Mouse (Mus musculus) hindbrain, embryonic 12.5 days (tissue): ENCODE results near the gene Grk6. TPM values are rescaled to one million over a fixed set of nuclear protein-coding genes. Genes with fewer than 3 reads are reported as not detected.
"Not testable (repeated sequence)": the region's sequence is repeated elsewhere in the genome, so short reads cannot be mapped to it uniquely, and the experiment has no call there.

Experiments
- ATAC-seq: fragments of 200-750 bp; cut with Nextera tagmentation; 2 replicates; pipeline ENCODE4 v1.8.0; 2017; ENCODE audit warnings: moderate TSS enrichment; ENCODE audit not compliant: low FRiP score
- H3K27ac ChIP-seq: fragments of 300-500 bp; sonication (generic); 2 replicates; pipeline ENCODE4 v1.5.1; 2016; ENCODE audit warnings: mild to moderate bottlenecking
- H3K27me3 ChIP-seq: fragments of 300-500 bp; sonication (generic); 2 replicates; pipeline ENCODE4 v1.6.1; 2016; ENCODE audit warnings: mild to moderate bottlenecking
- H3K36me3 ChIP-seq: fragments of 300-500 bp; sonication (generic); 2 replicates; pipeline ENCODE4 v1.6.1; 2016; ENCODE audit warnings: mild to moderate bottlenecking
- H3K4me1 ChIP-seq: fragments of 300-500 bp; sonication (generic); 2 replicates; pipeline ENCODE4 v1.6.1; 2016
- H3K4me2 ChIP-seq: fragments of 300-500 bp; sonication (generic); replicated peaks from 2 replicates; pipeline ENCODE4 v1.6.1; 2016; ENCODE audit warnings: mild to moderate bottlenecking
- H3K4me3 ChIP-seq: fragments of 300-500 bp; sonication (generic); 2 replicates; pipeline ENCODE4 v1.5.1; 2016; ENCODE audit warnings: mild to moderate bottlenecking
- H3K9ac ChIP-seq: fragments of 300-500 bp; sonication (generic); 2 replicates; pipeline ENCODE4 v1.6.1; 2016; ENCODE audit warnings: mild to moderate bottlenecking, moderate library complexity
- H3K9me3 ChIP-seq: fragments of 300-500 bp; sonication (generic); replicated peaks from 2 replicates; pipeline ENCODE4 v1.6.1; 2016; ENCODE audit warnings: mild to moderate bottlenecking
- WGBS: fragments of 180-500 bp; shearing (Covaris S2); methylation state at CpG from one replicate; pipeline ENCODE4 v1.1.7; 2016; 5-methylcytosine and 5-hydroxymethylcytosine counted together
- polyA plus RNA-seq: library from polyadenylated mRNA; unstranded; fragments of >200 nt; fragmentation: Nextera tagmentation; extraction: Ambion mirVana; gene quantifications from 2 replicates; pipeline ENCODE4 v1.2.1, GENCODE M21; 2016

Gene Grk6
- polyA plus RNA-seq, 1 experiment from 2014 or later, result 54.4 TPM

DNA sequence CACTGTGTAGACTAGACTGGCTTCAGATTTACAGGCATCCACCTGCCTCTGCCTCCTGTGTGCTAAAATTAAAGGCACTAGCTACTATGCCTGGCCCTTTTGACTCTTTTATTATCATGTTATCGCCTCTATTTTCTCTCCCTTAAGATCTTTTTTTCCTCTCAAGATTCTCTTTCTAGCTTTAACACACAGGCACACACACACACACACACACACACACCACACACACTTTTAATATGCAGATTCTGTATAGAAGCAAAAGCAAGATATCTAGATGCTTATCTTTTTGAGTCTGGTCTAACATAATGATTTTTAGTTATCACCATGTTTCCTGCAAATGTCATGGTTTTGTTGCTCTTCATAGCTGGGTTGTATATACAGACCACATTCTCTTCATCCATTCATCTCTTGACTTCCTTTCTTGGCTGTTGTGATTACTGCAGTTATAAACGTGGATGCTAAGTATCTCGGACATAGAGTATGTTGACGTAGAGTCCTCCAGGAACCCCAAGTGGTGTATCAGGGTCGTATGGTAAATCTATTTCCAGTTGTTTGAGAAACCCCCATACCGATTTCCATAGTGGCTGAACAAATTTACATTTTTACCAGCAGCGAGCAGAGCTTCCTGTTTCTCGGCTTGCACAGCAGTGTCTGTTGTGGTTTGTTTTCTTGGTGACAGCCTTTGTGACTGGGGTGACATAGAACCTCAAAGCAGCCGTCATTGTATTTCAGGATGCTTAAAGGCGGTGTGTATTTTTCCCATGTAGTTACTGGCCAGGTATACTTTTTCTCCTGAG lies 12.8 kb upstream of the Grk6 start:
- WGBS, result 75% methylated on average over 10 of the region's 10 CpGs
- Histone ChIP-seq H3K4me2 (no peak overlapping the region), H3K9me3 (0 out of 2 replicates have a peak, but pooled peaks cover 6% of the 10 kb centered on the region), H3K4me1 (no peaks in the 10 kb centered on the region), H3K27me3 (no peaks in the 10 kb centered on the region), H3K36me3 (no peaks in the 10 kb centered on the region), H3K4me3 (no peak overlapping the region), H3K27ac (no peak overlapping the region), H3K9ac (no peak overlapping the region)
- ATAC-seq, result no peak

DNA sequence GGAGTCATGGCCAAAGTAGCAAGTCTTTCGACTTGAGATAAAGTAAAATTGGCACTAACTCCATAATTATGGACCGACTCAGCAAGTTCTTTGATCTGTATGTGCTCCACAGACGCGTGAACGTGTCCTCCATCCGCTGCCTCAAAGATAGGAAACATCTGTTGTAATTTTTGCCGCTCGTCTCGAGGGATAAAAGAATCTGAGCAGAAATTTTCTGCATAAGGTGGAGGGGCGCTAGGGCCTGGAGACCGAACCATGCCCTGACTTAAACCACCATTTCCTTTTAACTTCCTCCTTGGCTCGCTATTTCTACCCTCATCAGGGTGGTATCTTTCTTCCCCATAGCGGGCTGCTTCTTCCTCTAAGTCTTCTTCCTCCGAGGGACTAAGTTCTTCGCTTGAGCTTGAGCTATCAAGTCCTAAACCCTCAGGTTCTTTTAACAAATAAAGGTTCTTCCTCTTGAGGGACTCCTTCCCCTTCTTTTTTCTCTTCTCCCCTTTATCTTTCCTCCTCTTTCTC lies 7.7 kb upstream of the Grk6 start:
- H3K4me2 ChIP-seq, H3K36me3 ChIP-seq, H3K27me3 ChIP-seq, H3K4me3 ChIP-seq, H3K4me1 ChIP-seq, ATAC-seq, H3K9ac ChIP-seq, H3K27ac ChIP-seq: not testable (repeated sequence)
- WGBS, result 86% methylated on average over 15 of the region's 15 CpGs
- H3K9me3 ChIP-seq, result peaks cover 11% of the 10 kb centered on the region

DNA sequence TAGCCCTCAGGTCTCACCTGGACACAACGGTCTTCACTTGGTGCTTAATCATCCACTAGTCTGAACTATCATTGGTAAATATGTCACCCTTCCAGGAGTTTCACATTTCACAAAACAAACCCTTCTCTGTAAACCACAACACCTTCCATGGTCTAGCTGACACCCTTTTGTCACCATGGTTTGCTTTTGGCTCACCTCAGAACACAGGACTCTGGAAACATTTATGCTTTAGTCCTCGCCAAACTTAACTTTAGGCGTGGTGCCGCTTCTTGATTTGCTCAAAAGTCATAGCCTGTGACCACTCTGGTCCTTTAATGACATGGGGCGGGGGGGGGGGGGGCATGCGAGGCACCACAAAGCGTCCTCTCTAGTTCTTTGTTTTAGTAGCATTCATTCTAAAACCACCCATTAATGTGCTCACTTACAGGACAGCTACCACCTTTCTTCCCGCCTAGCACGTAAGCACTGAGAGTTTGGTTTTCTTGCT lies 1.0 kb upstream of the Grk6 start:
- H3K9ac ChIP-seq, result peak overlapping the region; percentile 73; the same call in 1 of the 2 replicates

DNA sequence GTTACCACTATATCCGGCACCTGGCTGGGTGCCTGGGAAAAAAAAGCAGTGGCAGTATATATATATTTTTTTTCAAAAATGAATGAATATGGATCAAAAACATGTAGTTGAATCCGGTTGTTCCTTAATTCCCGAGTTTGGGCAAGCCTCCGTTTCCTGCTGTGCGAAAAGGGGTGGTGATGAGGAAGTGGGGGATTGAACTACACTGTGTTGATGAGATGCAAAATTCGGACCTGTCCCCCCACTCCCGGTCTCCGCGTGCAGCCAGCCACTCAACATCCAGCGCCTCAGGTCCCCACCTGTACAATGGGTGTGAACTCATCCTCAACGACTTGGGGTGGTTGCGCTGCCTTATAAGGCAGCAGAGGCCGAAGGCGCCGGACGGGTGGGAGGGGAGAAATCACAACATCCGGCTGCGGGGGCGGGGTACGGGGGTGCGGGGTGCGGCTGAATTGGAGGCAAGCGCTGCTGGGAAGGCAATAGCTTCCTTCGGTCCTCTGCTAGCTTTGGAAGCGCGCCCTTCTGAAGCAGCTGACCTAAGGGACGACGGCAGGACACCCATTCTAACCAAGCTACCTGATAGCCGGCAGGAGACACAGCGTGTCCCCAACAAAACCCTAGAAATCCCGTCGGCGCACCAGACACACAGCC lies 461 bp upstream of the Grk6 start:
- H3K4me3 ChIP-seq, result peak overlapping the region; percentile 87
- 1% methylated on average over 33 of the region's 33 CpGs for WGBS
- no peaks in the 10 kb centered on the region for H3K9me3 ChIP-seq
- ATAC-seq, result peak; percentile 80
- peak overlapping the region; percentile 96 for H3K27ac ChIP-seq
- H3K36me3 ChIP-seq, result no peaks in the 10 kb centered on the region
- peak overlapping the region; percentile 87 for H3K4me2 ChIP-seq
- peak overlapping the region; percentile 73 for H3K9ac ChIP-seq
- H3K27me3 ChIP-seq, result no peaks in the 10 kb centered on the region
- peaks cover 30% of the 10 kb centered on the region for H3K4me1 ChIP-seq

More for the DNA sequence above, 1.0 kb upstream of the Grk6 start:
- peaks cover 30% of the 10 kb centered on the region for H3K4me1 ChIP-seq
- WGBS, result 48% methylated on average over 9 of the region's 9 CpGs
- H3K9me3 ChIP-seq, result no peaks in the 10 kb centered on the region
- no peak for ATAC-seq
- peak overlapping the region; percentile 96 for H3K27ac ChIP-seq
- H3K4me3 ChIP-seq, result peak overlapping the region; percentile 87
- peak overlapping the region; percentile 87 for H3K4me2 ChIP-seq
- H3K27me3 ChIP-seq, result no peaks in the 10 kb centered on the region
- H3K36me3 ChIP-seq, result no peaks in the 10 kb centered on the region

DNA sequence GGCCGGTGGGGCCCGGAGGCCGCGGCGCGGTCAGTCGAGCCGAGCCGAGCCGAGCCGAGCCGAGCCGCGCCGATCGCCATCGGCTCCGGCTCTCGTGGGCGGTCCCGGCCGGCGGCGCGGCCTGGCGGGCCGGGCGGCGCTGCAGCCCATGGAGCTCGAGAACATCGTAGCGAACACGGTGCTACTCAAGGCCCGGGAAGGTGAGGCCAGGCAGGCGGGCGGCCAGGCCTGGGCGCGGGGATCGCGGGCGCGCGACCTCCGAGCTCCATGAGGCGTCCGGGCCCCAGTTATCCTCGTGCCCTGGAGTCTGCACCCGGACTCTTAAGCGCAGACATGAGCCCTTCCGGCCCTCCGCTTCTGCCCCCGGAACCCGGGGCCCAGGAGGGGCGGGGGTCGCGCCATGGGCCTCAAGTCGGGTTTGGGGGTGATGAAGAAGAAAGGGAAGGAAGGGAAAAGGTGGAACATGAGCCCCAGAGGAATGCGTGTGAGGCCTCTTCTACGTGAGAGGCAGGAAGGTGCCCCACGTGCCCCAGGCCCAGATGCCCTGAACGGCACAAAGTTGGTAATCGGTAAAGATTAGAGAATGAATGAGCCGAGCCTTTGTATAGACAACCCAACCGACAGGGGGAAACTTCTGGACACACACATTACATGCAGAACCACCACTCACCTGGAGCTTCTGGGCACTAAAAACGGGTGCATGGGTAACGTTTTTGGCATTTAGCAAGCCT lies 654 bp downstream of the Grk6 start:
- WGBS, result under 1% methylated on average over 65 of the region's 66 CpGs
- Histone ChIP-seq H3K36me3 (peaks cover 7% of the 10 kb centered on the region), H3K9me3 (no peaks in the 10 kb centered on the region), H3K9ac (peak overlapping the region; percentile 95), H3K27me3 (no peaks in the 10 kb centered on the region), H3K27ac (peak overlapping the region; percentile 96), H3K4me1 (peaks cover 30% of the 10 kb centered on the region), H3K4me2 (peak overlapping the region; percentile 87), H3K4me3 (peak overlapping the region; percentile 87)
- peak; percentile 34 for ATAC-seq

DNA sequence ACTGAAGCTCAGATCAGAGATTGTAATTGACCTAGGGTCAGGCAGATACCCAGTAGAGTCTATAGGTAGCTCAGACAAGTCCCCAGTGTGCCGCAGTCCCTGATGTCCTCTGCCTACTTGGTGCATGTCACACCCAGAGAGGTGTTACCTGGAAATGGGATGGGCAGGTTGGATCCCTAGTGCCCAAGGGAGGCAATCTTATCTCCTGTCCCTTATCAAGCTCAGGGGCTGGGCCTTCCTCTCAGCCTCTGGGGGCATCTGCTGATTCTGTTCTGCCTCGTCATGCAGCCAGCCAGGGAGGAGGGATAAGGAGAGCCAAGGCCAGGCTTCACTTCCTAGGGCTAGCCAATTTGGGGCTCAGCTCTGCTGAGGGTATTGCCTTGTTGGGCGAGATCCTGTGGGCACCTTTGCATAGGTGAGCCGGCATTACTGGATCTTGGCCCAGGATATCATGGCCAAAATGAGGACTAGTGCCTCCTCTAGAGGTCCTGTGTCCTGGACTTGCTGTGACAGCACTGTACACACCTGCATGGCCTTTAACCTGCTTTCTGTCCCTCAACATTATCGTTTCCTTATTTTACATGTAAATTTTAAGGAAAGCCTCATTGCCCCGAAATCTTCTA lies 1.7 kb downstream of the Grk6 start:
- H3K9ac ChIP-seq, result peak overlapping the region; percentile 95
- H3K4me3 ChIP-seq, result peak overlapping the region; percentile 87
- H3K4me2 ChIP-seq, result peak overlapping the region; percentile 87
- no peak for ATAC-seq
- peaks cover 18% of the 10 kb centered on the region for H3K36me3 ChIP-seq
- peaks cover 30% of the 10 kb centered on the region for H3K4me1 ChIP-seq
- H3K27ac ChIP-seq, result no peak overlapping the region
- no peaks in the 10 kb centered on the region for H3K27me3 ChIP-seq
- 86% methylated on average over 6 of the region's 6 CpGs for WGBS
- H3K9me3 ChIP-seq, result no peaks in the 10 kb centered on the region

DNA sequence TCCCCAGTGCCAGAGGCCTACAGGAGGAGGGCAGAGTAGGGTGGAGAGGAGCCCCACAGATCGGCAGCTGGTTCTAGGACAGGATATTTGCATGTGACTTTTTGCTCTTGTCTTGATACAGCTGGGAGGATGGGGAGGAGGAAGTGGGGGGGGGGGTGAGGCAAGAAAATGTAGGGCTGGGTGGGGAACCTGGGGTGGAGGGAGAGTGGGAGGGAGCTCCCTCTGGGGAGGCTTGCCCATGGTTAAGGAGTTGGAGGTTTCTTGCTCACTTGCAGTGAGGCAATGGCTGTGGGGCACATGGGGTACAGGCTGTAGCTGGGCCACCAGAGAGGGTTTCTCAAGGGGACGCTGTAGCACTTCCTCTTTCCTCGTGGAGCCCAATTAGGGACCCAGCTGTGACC lies 2.7 kb downstream of the Grk6 start:
- 57% methylated on average over 3 of the region's 3 CpGs for WGBS

DNA sequence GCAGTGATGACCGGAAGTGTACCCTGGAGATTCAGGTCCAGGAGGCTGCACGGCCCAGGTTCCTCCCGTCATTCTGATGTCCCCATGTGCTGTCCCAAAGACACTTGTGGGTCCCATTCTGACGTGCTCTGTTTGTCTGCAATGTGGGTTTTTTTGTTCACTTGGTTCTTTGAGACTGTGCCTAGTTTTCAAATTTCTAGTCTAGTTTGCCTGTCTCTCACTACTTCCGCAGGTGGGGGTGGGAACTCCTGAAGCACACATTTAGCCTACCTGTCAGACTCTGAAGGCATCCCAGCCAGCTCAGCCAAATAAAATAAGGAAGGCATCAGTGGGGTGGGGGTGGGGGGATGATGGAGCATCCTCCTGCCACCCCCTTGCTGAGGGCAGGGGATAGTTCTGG lies 3.3 kb downstream of the Grk6 start:
- no peak overlapping the region for H3K4me3 ChIP-seq
- H3K36me3 ChIP-seq, result peaks cover 33% of the 10 kb centered on the region
- H3K27ac ChIP-seq, result no peak overlapping the region
- 0 out of 2 replicates have a peak overlapping the region, but pooled peaks have one; percentile 35 for H3K9ac ChIP-seq
- H3K9me3 ChIP-seq, result no peaks in the 10 kb centered on the region
- ATAC-seq, result no peak
- H3K4me1 ChIP-seq, result peaks cover 30% of the 10 kb centered on the region
- 95% methylated on average over 5 of the region's 5 CpGs for WGBS
- no peaks in the 10 kb centered on the region for H3K27me3 ChIP-seq
- H3K4me2 ChIP-seq, result no peak overlapping the region

More for the DNA sequence above, 2.7 kb downstream of the Grk6 start:
- peak overlapping the region; percentile 35 for H3K9ac ChIP-seq
- ATAC-seq, result no peak
- peaks cover 30% of the 10 kb centered on the region for H3K4me1 ChIP-seq
- H3K27ac ChIP-seq, result no peak overlapping the region
- H3K9me3 ChIP-seq, result no peaks in the 10 kb centered on the region
- H3K4me3 ChIP-seq, result no peak overlapping the region
- H3K36me3 ChIP-seq, result peaks cover 27% of the 10 kb centered on the region
- no peaks in the 10 kb centered on the region for H3K27me3 ChIP-seq
- H3K4me2 ChIP-seq, result 0 out of 2 replicates have a peak overlapping the region, but pooled peaks have one; percentile 87

DNA sequence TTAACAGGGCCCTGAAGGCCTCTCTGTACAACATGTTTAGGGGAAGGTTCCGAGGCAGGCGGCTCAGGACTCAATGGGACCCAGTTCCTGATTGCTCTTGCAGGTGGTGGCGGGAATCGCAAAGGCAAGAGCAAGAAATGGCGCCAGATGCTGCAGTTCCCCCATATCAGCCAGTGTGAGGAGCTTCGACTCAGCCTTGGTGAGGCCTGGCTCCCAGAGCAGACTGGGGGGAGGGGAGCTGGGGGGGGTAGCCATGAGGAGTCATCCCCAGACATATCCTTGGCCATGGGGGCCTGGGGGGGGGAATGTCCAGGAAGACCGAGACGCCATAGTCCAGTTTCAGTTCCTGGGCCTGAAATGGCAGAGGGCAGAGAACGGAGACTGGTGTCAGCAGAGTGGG lies 4.3 kb downstream of the Grk6 start:
- ATAC-seq, result no peak
- peaks cover 42% of the 10 kb centered on the region for H3K36me3 ChIP-seq
- H3K9ac ChIP-seq, result no peak overlapping the region
- no peaks in the 10 kb centered on the region for H3K27me3 ChIP-seq
- no peak overlapping the region for H3K27ac ChIP-seq
- 98% methylated on average over 9 of the region's 9 CpGs for WGBS
- no peak overlapping the region for H3K4me2 ChIP-seq
- no peak overlapping the region for H3K4me3 ChIP-seq
- H3K9me3 ChIP-seq, result no peaks in the 10 kb centered on the region
- peaks cover 25% of the 10 kb centered on the region for H3K4me1 ChIP-seq

DNA sequence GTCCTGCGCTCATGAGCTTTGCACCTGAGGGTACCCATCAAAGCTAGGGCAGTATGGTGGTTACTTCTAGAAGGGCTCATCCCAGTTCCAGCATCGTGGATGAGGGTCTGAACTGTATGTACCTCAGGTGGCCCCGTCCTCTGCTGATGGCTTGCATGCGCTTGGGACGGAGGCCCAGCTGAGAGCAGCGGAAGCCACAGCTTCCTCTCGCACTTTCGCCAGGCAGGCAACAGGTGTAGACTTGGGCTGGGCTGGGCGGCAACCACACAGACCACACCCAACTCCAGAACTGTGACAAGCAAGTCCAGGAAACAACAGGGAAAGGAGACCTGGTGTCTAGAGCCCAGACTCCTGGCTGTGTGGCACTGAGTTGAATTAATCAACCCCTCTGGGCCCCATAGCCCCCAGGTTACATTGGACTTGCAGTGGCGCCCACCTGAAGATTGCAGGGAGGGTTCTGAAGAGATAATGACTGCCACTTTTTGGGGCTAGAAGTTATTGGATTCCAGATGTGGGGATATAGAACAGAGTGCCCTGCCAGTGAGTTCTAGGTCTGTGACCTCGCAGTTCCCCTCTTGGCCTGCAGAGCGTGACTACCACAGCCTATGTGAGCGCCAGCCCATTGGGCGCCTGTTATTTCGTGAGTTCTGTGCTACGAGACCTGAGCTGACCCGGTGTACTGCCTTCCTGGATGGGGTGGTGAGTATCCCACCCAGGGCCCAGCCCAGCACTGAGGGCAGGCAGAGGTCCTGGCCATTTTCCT lies 5.0 kb downstream of the Grk6 start:
- peaks cover 24% of the 10 kb centered on the region for H3K4me1 ChIP-seq
- ATAC-seq, result no peak
- no peak overlapping the region for H3K27ac ChIP-seq
- no peaks in the 10 kb centered on the region for H3K27me3 ChIP-seq
- H3K36me3 ChIP-seq, result peaks cover 49% of the 10 kb centered on the region
- H3K4me2 ChIP-seq, result no peak overlapping the region
- no peaks in the 10 kb centered on the region for H3K9me3 ChIP-seq
- H3K4me3 ChIP-seq, result no peak overlapping the region
- 91% methylated on average over 17 of the region's 17 CpGs for WGBS
- no peak overlapping the region for H3K9ac ChIP-seq

DNA sequence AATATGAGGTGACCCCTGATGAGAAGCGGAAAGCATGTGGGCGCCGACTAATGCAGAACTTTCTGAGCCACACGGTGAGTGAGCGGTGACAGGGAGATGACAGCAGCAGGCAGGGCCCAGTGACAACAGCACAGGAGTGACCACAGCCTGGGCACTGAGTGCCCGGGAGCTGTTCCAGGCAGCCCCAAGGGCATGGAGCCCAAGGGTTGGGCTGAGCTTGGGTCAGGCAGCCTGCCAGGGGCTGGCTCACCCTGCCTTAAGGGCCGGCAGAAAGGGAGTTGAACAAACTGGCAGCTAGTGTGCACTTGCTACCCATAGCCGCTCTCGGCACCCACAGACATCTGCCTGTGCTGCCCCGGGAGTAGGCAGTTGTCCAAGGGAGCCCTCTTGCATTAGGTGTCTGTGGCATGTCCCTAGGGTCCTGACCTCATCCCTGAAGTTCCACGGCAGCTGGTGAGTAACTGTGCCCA lies 5.7 kb downstream of the Grk6 start:
- H3K4me1 ChIP-seq, result peaks cover 24% of the 10 kb centered on the region
- H3K4me3 ChIP-seq, result no peak overlapping the region
- no peaks in the 10 kb centered on the region for H3K9me3 ChIP-seq
- H3K36me3 ChIP-seq, result peaks cover 56% of the 10 kb centered on the region
- H3K27ac ChIP-seq, result no peak overlapping the region
- H3K27me3 ChIP-seq, result no peaks in the 10 kb centered on the region
- no peak overlapping the region for H3K4me2 ChIP-seq
- 91% methylated on average over 11 of the region's 11 CpGs for WGBS
- H3K9ac ChIP-seq, result no peak overlapping the region
- ATAC-seq, result no peak
